Mouse (Mus musculus): Measurements from ENCODE around the gene Lrp10. TPM values are rescaled to one million over a fixed set of nuclear protein-coding genes. Genes with fewer than 3 reads are reported as not detected.
A peak's percentile ranks its signal among the peaks of the same experiment; 100 is the strongest.

Lrp10 gene
- polyA plus RNA-seq, 1 experiment: 154 TPM

DNA sequence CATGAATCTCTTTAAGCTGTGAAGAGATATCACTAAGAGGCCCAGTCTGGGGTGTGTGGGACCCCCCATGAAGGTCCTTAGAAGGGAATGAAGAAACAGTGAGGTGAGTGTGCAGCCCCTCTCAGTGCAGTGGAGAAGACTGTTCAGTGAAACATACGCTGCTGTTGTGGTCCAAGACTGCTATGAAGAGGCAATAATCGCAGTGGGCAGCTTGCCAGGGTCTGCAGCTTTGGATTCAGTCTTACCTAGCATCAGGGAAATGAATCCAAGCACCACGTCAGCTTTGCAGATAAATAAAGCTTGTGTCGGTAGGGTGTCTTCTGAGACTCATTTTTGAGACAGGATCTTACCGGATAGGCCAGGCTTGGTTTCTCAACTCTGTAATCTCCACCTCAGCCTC lies 8.7 kb downstream of the Lrp10 start:
- 84% methylated on average over 5 of the region's 5 CpGs for WGBS
- TF ChIP-seq CTCF (IDR thresholded peaks at IDR 0.05; ENCODE audit: extremely low read depth, insufficient read depth, insufficient read length, insufficient replicate concordance) (no peak), POLR2A (IDR thresholded peaks at IDR 0.05; ENCODE audit: low read depth, low read length) (no peak)
- peaks cover 27% of the 10 kb centered on the region for H3K36me3 ChIP-seq (ENCODE audit: control insufficient read depth, insufficient read depth, low read length)

DNA sequence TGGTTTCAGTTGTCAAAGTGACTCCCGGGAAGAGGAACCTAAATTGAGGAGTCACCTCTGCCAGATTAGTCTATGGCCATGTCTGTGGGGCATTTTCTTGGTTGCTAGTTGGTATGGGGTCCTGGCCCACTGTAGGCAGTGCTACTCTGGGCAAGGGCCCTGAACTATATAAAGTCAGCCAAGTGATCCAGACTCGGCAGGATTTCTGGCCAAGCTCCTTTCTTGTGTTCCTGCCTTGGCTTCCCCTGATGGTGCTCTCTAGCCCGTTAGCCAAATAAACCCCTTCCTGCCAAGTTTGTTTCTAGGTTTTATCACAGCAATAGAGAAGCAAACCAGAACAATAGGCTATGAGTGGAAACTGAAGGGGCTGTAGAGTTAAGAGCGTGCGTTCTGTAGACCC lies 10.8 kb downstream of the Lrp10 start:
- H3K4me1 ChIP-seq (ENCODE audit: control insufficient read depth, insufficient read depth, insufficient read length): peaks cover 21% of the 10 kb centered on the region
- peaks cover 9% of the 10 kb centered on the region for H3K36me3 ChIP-seq (ENCODE audit: control insufficient read depth, insufficient read depth, low read length)
- H3K27me3 ChIP-seq (ENCODE audit: control insufficient read depth, insufficient read depth, low read length): no peaks in the 10 kb centered on the region
- H3K4me3 ChIP-seq (ENCODE audit: extremely low read depth, insufficient read depth, insufficient read length): no peak overlapping the region
- WGBS: 84% methylated on average over 5 of the region's 5 CpGs
- no peak for DNase-seq (ENCODE audit: low read depth in 1 of 2, low spot score in 2 of 2)
- no peak overlapping the region for H3K27ac ChIP-seq (ENCODE audit: insufficient read depth, low read length)
- TF ChIP-seq CTCF (IDR thresholded peaks at IDR 0.05; ENCODE audit: extremely low read depth, insufficient read depth, insufficient read length, insufficient replicate concordance): no peak
- no peak for TF ChIP-seq POLR2A (IDR thresholded peaks at IDR 0.05; ENCODE audit: low read depth, low read length)

More for the DNA sequence above, 8.7 kb downstream of the Lrp10 start:
- Histone ChIP-seq H3K27ac (ENCODE audit: insufficient read depth, low read length) (no peak overlapping the region), H3K27me3 (ENCODE audit: control insufficient read depth, insufficient read depth, low read length) (no peaks in the 10 kb centered on the region), H3K4me1 (ENCODE audit: control insufficient read depth, insufficient read depth, insufficient read length) (peaks cover 9% of the 10 kb centered on the region; the same call in 1 of the 2 replicates), H3K4me3 (ENCODE audit: extremely low read depth, insufficient read depth, insufficient read length) (no peak overlapping the region)
- no peak for DNase-seq (ENCODE audit: low read depth in 1 of 2, low spot score in 2 of 2)

DNA sequence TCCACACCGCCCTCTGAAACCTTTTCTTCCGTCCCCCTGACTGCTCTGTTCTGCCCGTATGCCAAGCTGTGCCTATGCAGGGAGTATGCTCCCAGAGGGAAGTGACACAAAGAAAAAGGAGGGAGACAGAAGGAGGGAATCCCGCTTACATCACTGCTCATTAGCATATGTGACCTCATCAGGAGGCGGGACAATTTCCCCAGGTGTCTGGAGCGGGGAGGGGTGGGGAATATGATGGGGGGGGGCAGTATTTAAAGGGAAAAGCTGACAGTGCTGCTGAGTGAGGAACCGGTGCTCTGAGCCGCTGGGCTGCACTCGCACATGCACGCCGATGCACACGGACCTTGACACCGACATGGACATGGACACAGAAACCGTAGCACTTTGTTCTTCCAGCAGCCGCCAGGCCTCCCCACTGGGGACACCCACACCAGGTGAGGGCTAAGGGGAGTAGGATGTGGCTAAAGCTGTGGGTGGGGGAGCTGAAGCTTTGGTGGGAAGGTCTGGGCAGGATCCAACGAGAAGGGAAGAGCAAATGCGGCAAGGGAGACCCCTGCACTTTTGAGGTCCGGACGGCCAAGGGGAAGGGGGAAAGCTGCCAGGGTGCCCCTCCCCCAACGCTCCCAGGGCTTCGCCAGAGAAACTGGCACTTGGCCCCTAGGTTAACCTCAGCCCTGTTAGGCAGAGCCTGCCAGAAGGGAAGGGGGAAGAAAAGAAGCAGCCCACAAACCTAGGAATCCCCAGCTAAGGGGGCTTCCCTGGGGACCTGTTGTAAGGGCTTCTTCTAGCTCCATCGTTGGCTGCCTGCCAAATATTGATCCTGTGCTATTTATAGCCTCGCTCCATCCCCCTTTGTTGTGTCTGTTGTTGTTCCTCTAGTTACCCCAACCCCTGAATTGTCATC lies 12.3 kb downstream of the Lrp10 start, which contains the start of gene Rem2:
TSS of gene Rem2 (plus strand) at position 160 of the 904 bp plus-strand sequence.
- 22% methylated on average over 23 of the region's 23 CpGs for WGBS
- Histone ChIP-seq H3K4me3 (ENCODE audit: extremely low read depth, insufficient read depth, insufficient read length) (no peak within 1 kb of the TSS), H3K27ac (ENCODE audit: insufficient read depth, low read length) (no peak within 1 kb of the TSS), H3K27me3 (ENCODE audit: control insufficient read depth, insufficient read depth, low read length) (no peaks in the 10 kb centered on the region), H3K4me1 (ENCODE audit: control insufficient read depth, insufficient read depth, insufficient read length) (peaks cover 28% of the 10 kb centered on the region), H3K36me3 (ENCODE audit: control insufficient read depth, insufficient read depth, low read length) (no peaks in the 10 kb centered on the region)
- DNase-seq (ENCODE audit: low read depth in 1 of 2, low spot score in 2 of 2): no peak
- TF ChIP-seq CTCF (IDR thresholded peaks at IDR 0.05; ENCODE audit: extremely low read depth, insufficient read depth, insufficient read length, insufficient replicate concordance) (no peak), POLR2A (IDR thresholded peaks at IDR 0.05; ENCODE audit: low read depth, low read length) (no peak)

DNA sequence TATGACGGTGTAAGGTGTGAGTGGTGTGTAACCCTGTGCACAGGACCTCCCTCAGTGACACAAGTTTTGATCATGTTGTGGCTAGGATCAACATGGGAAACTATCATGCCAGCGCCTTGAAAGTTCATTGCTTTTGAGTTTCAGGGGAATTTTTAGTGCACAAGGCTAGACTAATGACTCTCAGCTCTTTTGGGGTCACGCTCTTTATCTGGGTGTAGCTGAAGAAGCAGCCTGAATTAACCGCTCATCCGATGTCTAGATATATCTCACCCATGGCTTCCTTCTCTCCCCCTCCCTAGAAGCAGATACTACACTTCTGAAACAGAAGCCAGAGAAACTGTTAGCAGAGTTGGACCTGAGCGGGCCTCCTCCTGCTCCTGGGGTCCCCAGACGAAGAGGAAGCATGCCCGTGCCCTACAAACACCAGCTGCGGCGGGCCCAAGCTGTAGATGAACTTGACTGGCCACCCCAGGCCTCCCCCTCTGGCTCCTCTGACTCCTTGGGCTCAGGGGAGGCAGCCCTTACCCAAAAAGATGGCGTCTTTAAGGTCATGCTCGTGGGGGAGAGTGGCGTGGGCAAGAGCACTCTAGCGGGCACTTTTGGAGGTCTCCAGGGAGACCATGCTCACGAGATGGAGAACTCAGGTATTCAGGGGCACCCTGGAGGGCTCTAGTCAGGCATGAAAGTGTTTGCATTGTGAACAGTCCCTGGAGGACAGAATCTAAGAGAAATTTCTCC lies 13.4 kb downstream of the Lrp10 start:
- 49% methylated on average over 15 of the region's 15 CpGs for WGBS
- no peaks in the 10 kb centered on the region for H3K27me3 ChIP-seq (ENCODE audit: control insufficient read depth, insufficient read depth, low read length)
- H3K36me3 ChIP-seq (ENCODE audit: control insufficient read depth, insufficient read depth, low read length): no peaks in the 10 kb centered on the region
- H3K27ac ChIP-seq (ENCODE audit: insufficient read depth, low read length): no peak overlapping the region
- no peak for DNase-seq (ENCODE audit: low read depth in 1 of 2, low spot score in 2 of 2)
- H3K4me3 ChIP-seq (ENCODE audit: extremely low read depth, insufficient read depth, insufficient read length): no peak overlapping the region
- peaks cover 34% of the 10 kb centered on the region for H3K4me1 ChIP-seq (ENCODE audit: control insufficient read depth, insufficient read depth, insufficient read length)
- TF ChIP-seq POLR2A (IDR thresholded peaks at IDR 0.05; ENCODE audit: low read depth, low read length) (no peak), CTCF (IDR thresholded peaks at IDR 0.05; ENCODE audit: extremely low read depth, insufficient read depth, insufficient read length, insufficient replicate concordance) (no peak)

DNA sequence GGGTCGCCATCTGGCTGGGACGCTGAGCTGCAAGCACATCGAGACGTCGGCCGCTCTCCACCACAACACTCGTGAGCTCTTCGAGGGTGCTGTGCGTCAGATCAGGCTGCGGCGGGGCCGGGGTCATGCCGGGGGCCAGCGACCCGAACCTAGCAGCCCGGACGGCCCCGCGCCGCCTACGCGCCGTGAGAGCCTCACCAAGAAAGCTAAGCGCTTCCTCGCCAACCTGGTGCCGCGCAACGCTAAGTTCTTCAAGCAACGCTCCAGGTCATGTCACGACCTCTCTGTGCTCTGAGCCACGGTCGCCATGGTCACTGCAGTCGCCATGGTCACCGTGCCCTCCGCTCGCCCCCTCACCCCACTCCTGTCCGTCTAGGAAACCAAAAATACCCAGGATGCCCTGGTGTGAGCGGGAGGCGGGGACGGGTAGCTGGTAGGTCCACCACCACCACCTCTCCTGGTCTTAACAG lies 15.5 kb downstream of the Lrp10 start:
- Histone ChIP-seq H3K4me1 (ENCODE audit: control insufficient read depth, insufficient read depth, insufficient read length) (peaks cover 34% of the 10 kb centered on the region), H3K27ac (ENCODE audit: insufficient read depth, low read length) (no peak overlapping the region), H3K4me3 (ENCODE audit: extremely low read depth, insufficient read depth, insufficient read length) (peak overlapping the region; percentile 66; the same call in 1 of the 2 replicates), H3K36me3 (ENCODE audit: control insufficient read depth, insufficient read depth, low read length) (no peaks in the 10 kb centered on the region), H3K27me3 (ENCODE audit: control insufficient read depth, insufficient read depth, low read length) (no peaks in the 10 kb centered on the region)
- TF ChIP-seq CTCF (IDR thresholded peaks at IDR 0.05; ENCODE audit: extremely low read depth, insufficient read depth, insufficient read length, insufficient replicate concordance): no peak
- no peak for TF ChIP-seq POLR2A (IDR thresholded peaks at IDR 0.05; ENCODE audit: low read depth, low read length)
- WGBS: 7% methylated on average over 40 of the region's 40 CpGs
- peak in 1 of 2 experiments; percentile 46 for DNase-seq (ENCODE audit: low read depth in 1 of 2, low spot score in 2 of 2)

DNA sequence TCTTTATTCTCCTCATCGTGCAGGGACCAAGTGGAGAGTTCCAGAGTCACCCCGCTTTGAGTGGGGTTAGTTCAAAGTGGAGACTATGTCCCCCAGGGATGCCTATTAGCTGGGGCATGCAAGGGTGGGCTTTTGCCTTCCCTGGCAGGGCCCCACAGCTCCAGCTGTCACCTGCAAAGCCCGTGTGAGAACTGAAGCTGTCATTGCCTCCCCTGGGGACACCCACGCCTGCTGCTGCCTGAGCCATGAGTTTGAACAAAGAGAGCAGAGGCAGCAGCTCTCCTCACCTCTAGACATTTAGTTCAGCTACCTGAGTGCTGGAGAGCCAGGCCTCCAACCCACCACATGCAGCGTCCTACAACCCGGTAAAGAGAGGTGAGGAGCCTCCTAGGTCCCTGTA lies 16.7 kb downstream of the Lrp10 start:
- peak overlapping the region; percentile 45; the same call in 1 of the 2 replicates for H3K27ac ChIP-seq (ENCODE audit: insufficient read depth, low read length)
- no peak for DNase-seq (ENCODE audit: low read depth in 1 of 2, low spot score in 2 of 2)
- H3K4me3 ChIP-seq (ENCODE audit: extremely low read depth, insufficient read depth, insufficient read length): no peak overlapping the region
- no peak for TF ChIP-seq POLR2A (IDR thresholded peaks at IDR 0.05; ENCODE audit: low read depth, low read length)
- TF ChIP-seq CTCF (IDR thresholded peaks at IDR 0.05; ENCODE audit: extremely low read depth, insufficient read depth, insufficient read length, insufficient replicate concordance): no peak
- H3K4me1 ChIP-seq (ENCODE audit: control insufficient read depth, insufficient read depth, insufficient read length): peaks cover 34% of the 10 kb centered on the region
- 39% methylated on average over 6 of the region's 6 CpGs for WGBS
- no peaks in the 10 kb centered on the region for H3K27me3 ChIP-seq (ENCODE audit: control insufficient read depth, insufficient read depth, low read length)
- H3K36me3 ChIP-seq (ENCODE audit: control insufficient read depth, insufficient read depth, low read length): no peaks in the 10 kb centered on the region

Data from spleen, adult 2 months (tissue).